Mouse (Mus musculus) spleen, adult 2 months (tissue): ENCODE measurements around the gene Mical3.

Experiments
- CTCF ChIP-seq: fragments of 200-500 bp; IDR thresholded peaks from 2 replicates; pipeline ENCODE4 v1.5.1; 2011; ENCODE audit warnings: mild to moderate bottlenecking, inconsistent platforms; ENCODE audit not compliant: insufficient read depth, insufficient read length, insufficient replicate concordance; ENCODE audit errors: extremely low read depth
- POLR2A ChIP-seq: fragments of 200-500 bp; IDR thresholded peaks from 2 replicates; pipeline ENCODE4 v1.6.1; 2011; ENCODE audit warnings: low read depth, low read length, inconsistent platforms

DNA sequence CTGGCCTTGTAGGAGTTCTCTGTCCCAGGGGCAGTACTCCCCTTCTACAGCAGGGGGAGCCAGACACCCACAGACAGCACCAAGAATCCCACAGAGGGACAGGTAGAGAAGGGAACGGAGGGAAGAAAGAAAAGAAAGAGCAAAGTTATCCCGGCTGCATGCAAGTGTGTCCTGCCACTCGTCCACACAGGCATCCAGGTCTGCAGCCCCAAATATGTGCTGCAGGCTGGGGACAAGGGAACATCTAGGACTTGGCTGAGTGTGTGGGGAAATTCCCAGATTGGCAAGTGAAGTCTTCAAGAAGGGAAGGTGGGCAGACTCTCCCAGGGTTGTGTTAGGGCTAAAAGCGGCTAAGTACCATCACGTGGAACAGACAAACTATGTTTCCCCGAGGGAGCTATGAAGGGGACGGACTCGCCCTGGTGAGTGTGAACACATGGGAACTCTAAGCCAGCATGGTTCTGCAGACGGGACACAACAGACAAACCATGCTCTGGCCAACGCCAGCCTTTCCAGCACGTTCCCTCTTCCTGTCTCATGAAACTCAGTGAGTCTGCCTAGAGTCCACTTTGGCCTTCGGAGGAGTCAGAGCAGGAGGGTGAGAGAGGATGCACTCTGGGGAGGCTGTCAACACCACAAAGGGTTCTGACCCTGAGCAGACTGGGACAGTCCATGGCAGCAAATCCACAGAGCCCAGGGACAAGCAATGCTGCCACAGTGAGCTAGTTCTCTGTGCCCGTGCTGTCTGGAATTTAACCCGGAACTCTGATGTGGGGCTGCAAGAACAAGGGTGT lies 158.8 kb downstream of the Mical3 start:
- TF ChIP-seq POLR2A (no peak), CTCF (peak; percentile 96; the same call in 1 of the 2 replicates)
